Mouse (Mus musculus) left cerebral cortex, adult 9 months (tissue): ENCODE data around the gene Wnt5a.
A peak's percentile ranks its signal among the peaks of the same experiment; 100 is the strongest.

Source experiments
- DNase-seq, 2 experiments: peaks; one replicate each; pipeline ENCODE4 v3.0.0; 2022; ENCODE audit warnings: low spot score in 2 of 2

Gene Wnt5a

DNA sequence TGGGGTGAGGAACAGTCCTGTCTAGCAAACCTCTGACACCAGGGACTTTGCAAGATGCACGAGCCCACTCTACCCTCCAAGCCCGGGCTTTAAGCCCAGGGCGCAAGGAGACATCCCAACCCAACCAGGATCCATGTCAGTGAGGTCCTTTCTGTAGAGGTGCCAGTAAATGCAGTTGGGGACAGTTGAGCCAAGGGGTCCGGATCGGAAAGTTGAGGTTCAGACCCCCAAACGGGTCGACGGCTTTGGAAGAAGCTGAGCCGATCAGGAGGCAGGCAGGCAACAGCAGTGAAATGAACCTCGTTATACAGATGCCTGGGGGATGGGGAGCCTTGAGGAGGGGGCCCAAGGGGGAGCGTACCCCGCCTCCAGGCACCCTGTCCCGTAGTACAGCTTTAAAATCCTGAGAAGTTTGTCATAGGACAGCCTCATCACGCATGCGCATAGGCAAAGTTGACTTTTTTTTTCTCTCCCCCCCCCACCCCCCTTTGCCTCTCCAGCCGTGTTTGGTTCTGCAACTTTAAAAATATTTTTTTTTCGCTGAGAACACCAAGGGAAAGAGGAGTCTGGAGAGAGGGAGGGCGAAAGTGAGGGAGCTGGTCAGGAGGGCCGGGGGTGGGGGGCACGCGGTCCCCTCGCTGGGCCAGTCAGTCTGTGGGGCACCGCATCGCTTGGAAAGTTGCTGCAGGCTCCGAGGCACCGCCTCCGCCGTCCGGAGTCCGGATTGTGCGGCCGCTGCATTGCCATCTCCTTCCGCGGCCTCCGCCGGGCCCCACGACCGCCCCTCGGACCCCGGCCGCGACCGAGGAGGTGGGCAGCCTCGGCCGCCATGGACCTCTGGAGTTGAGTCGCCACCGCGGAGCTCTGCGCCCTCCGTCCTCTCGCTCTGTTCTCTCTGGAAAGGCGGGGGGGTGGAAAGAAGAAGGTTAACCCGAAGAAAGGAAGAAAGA, at the start of gene Wnt5a:
TSS of gene Wnt5a (plus strand) at position 650 of the 950 bp plus-strand sequence.
- DNase-seq: no peak

DNA sequence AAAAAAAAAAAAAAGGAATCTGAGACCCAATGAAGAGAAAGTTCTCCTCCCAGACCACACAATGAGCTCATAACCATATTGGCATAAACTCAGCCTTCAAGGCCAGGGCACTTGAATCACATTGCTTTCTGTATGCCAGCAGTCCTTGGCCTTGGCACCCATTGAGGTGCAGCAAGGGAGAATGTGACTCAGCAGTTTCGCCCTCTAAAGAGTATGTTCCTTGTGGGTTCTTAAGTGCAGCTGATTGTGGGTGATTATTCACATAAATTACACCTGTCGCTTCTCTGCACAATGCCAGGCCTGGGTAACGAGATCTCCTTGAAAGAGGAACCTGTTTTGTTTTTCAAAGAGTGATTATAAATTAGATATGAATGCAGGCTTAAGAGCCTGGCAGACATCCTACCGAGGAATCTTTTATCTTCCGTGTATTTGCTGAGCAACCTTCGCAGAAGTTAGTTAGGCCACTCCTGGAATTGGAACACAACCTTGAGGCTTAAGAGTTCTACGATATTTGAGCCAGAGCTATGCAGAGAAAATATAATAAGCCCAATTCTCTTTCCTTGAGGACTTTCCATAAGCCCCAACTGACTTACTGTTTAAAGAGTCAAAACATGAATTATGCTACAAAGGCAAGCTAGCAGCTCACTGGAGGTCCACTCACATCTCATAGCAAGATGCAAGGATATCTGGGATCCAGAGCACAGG, 48.0 kb upstream of the Wnt5a start:
- DNase-seq: peak in 1 of 2 experiments; percentile 13

- DNase-seq: no peak
Observed at GRCm38 (mm10) chr14:28457428-28457827, 47.1 kb upstream of the Wnt5a start.

- no peak for DNase-seq
Observed at GRCm38 (mm10) chr14:28467956-28468355, 36.6 kb upstream of the Wnt5a start.

DNA sequence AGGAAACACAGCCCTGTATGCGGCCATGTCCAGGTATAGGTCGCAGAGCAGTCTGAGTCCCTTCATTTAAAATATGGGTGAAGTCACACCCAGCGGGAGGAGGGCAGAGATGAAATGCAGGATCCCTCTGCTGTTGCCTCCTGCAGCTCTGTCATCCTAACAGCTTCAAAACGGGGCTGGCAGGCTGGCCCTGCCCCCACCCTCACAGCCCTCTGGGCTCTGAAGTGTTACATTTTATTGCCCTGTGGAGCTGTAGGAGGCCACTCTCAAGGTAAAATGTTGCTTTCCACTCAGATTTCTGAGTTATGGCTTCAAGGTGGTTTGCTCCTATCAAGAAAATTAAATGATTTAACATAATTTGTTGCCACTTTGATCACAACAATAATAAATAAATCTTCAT, 34.9 kb upstream of the Wnt5a start:
- no peak for DNase-seq

- DNase-seq: no peak
Observed at GRCm38 (mm10) chr14:28470212-28470611, 34.3 kb upstream of the Wnt5a start.

DNA sequence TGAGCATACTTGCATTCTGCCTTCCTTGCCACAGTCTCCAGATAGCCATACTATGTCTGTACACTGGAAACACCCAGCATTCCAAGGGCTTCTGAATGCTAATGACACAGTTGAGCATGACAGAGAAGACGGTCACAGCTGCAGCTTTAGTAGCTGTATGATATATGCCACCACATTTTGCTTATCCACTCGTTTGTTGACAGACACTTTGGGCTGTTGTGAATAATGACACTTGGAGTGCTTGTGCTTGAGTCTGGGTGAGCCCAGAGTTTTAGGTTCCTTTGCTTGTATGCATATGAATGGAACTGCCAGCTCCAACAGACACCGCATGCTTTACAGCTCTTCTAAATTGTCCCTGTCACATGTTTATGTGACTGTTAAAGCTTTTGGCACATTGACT, 29.5 kb upstream of the Wnt5a start:
- no peak for DNase-seq

DNA sequence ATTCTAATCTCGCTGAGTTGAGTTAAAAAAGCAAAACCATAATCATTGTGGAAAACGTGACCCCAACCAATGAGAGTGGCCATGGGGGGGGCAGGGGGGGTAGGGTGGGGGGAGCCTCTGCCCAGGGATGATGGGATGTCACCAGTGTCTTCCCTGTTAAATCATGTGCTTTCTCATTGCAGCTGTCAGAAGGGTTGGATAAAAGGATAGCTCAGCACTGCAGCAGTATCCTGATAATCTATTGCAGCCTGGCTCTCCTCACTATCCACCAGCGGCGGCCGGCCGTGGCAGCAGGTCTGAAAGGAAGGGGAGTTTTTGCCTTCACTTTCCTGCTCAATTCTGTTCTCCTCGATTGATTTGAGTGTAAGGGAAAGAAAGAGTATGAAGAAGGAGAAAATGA, 29.1 kb upstream of the Wnt5a start:
- no peak for DNase-seq

GRCm38 (mm10) chr14:28476746-28477145, 27.8 kb upstream of the Wnt5a start:
- no peak for DNase-seq

DNA sequence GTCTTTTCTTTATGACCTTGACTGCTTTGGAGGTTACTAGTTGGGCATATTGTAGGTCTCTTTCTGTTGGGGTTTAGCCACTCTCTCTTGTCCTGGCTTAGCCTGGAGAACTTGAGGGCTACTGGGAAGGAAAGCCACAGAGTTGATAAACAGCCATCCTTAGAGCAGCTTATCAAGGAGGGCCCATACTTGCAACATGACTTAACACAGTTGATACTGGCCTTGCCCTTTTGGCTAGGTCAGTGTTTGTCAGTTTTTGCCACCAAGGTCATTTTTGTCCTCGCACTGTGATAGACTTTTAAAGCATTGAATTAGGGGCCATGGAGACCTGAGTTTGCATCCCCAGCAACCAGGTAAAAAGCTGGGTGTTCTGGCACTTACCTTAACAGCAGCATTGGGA, 23.7 kb upstream of the Wnt5a start:
- no peak for DNase-seq

- no peak for DNase-seq
Observed at GRCm38 (mm10) chr14:28493806-28494205, 10.7 kb upstream of the Wnt5a start.

DNA sequence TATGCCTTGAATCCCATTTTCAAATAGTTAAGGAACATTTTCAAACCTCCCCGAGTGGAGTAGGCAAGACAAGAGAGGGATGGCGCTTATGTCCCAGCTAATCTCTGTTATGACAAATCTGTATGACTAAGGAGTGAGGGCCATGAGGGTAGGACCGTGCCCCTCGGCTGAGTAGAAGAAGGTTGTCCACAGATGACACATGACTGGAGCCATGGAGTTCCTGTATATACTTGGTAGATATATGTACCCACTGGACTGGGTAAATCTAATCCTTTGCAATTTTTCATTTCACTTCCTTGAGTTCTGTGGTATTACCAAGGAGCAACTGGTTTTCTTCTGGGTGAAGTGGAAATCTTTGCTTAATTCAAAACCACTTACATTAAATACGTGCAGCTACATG, 10.3 kb upstream of the Wnt5a start:
- no peak for DNase-seq

GRCm38 (mm10) chr14:28501216-28501878, 3.2 kb upstream of the Wnt5a start:
- no peak for DNase-seq

DNA sequence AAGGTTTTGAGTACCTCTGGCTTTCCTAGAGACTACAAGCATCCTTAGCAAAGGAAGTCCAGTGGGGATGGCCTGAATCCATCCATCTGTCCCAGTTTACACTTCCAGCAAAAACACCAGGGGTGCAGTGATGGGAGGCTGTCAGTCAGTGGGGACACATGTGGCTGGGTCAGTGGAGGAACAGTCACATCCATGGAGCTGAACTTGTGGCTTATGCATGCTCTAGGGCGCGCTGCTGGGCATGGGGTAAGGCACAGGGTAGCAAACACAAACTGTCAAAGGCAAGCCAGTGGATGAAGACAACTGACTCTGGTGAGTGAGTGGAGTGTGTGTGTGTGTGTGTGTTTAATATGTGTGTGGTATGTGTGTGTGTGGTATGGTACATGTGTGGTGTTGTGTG, 1.3 kb upstream of the Wnt5a start:
- DNase-seq: no peak

GRCm38 (mm10) chr14:28505051-28505585, 568 bp downstream of the Wnt5a start:
- DNase-seq: no peak

DNA sequence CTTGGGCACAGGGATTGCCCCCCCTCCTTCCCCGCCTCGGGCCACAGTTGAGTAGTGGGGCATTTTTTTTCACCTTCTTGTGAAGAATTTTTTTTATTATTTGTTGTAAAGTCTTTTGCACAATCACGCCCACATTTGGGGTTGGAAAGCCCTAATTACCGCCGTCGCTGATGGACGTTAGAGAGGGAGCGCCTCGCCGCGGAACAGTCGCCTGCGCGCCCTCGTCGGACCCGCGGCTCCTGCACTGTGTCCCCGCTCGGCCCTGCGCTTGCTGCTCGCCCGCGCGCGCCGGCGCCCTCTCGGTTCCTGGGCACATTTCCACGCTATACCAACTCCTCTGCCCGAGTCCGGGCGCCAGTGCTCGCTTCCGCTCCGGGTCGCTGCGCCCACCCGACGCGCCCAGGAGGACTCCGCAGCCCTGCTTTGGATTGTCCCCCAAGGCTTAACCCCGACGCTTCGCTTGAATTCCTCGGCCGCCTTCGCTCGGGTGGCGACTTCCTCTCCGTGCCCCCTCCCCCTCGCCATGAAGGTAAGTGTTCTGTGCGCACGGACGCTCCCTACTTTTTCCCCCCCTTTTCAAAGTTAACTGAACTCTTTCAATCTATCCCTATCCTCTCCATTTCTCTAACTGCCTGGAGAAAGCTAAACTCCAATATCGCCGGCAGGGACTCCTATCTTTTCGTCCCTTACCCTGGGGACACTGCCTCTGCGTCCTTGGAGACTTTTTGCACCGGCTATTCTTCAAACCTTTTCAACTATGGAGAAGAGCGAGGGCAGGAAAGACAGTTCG, 1.2 kb downstream of the Wnt5a start:
- DNase-seq: no peak

DNA sequence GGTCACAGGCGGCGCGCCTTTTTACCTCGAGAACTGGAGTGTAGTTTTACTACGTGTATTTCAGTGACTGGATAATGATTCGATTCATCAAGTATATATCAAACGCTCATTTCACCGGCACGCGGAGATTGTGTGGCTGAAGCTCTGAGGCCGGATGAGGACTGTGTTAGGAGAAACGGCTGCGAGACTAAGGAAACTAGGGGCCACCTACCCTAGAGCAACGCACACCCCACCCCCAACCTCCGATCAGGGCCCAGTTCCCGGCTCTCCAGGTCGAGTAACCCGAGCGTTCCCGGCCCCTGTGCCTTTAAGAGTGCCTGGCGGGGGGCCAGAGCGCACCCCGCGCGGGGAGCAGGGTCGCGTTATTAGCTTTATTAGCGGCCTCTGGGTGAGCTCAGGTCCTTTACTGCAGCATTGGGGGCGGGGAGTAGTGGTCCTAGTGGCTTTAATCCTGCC, 1.9 kb downstream of the Wnt5a start:
- no peak for DNase-seq

DNA sequence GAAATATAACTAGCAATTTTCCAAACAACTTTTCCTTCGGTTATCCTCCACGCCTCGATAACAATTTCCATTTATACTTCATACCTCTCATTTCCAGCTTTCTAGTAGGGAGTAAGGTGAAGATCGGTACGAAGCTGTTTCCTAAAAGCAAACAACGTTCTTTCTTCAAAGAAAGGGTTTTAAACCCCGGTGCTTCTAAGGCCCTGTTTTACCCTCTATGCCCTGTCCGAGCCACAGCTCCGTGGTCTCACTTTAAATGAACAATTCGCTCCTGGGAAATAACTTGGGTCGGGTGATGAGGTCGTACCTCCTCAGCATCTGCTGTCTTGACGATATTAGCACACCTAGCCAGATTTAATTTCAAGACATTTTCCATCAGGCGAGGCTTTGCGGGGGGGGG, 2.5 kb downstream of the Wnt5a start:
- no peak for DNase-seq

- DNase-seq: peak in 1 of 2 experiments; percentile 59
Observed at GRCm38 (mm10) chr14:28507471-28507870, 2.9 kb downstream of the Wnt5a start.

- no peak for DNase-seq
Observed at GRCm38 (mm10) chr14:28508288-28509258, 4.0 kb downstream of the Wnt5a start.
